8 mouse cellular contexts compared by ENCODE assay signal in the genomic region with DNA sequence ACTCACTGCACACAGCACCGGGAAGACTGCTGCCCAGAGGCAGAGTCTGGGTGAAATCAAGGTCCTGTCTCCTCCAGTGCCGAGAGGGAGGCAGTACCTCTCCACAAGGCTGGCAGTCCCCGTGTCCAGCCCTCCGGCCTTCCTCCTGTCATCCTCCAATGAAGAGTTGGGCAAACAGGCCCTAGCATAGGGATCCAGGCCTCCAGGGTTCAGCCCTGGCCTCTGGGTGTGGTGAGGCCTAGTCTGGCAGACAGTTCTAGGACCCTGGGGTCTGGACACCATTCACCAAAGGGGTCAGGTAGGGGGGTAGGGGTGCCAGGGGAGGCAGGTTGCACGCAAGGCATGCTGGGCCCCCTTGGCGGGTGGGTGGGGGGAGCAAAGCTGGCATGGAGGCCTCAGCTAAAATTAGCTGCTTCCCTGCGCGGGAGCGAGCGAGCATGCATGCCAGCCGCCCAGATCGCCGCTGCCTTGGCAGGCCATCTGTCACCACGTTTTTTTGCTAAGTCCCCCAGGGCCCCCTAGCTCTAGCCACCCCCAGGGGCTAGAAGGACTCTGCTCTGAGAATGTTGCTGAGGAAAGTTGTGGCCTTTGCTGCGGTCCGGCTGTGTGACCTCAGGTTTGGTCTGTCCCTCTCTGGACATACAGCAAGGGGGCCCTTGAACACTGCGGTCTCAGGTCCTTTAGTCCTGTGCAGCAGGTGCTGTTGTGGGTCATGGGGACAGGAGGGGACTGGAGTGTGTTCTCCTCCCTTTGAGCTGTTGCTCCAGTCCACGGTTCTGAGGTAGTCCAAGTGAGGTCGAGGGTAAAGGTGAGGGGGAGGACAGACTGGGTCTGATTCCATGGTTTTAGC. TPM values are rescaled to one million over a fixed set of nuclear protein-coding genes. Genes with fewer than 3 reads are reported as not detected.
DNase-seq lines count a peak whose midpoint lies in the region; ATAC-seq lines count a peak whose summit lies in the region.

No protein-coding gene starts in this region.

- peak overlapping the region; percentile 87 for H3K27ac ChIP-seq in hindbrain, embryonic 15.5 days (replicated peaks)
- peak overlapping the region; percentile 61; the same call in 1 of the 2 replicates for H3K27ac ChIP-seq in stomach, embryonic 15.5 days

- no peaks in the 10 kb centered on the region for H3K27me3 ChIP-seq in hindbrain, embryonic 15.5 days
- no peaks in the 10 kb centered on the region for H3K27me3 ChIP-seq in stomach, embryonic 15.5 days (replicated peaks)

- H3K36me3 ChIP-seq in hindbrain, embryonic 15.5 days = no peaks in the 10 kb centered on the region
- no peaks in the 10 kb centered on the region for H3K36me3 ChIP-seq in stomach, embryonic 15.5 days

- peaks cover 96% of the 10 kb centered on the region for H3K4me1 ChIP-seq in hindbrain, embryonic 15.5 days (replicated peaks)
- H3K4me1 ChIP-seq in stomach, embryonic 15.5 days = peaks cover 99% of the 10 kb centered on the region

- no peak overlapping the region for H3K4me3 ChIP-seq in hindbrain, embryonic 15.5 days
- no peak overlapping the region for H3K4me3 ChIP-seq in stomach, embryonic 15.5 days (replicated peaks)

- WGBS in hindbrain, embryonic 15.5 days = 40% methylated on average over 19 of the region's 19 CpGs
- WGBS in stomach, embryonic 15.5 days = 61% methylated on average over 19 of the region's 19 CpGs

- no peak overlapping the region for H3K9ac ChIP-seq in hindbrain, embryonic 15.5 days
- no peak overlapping the region for H3K9ac ChIP-seq in stomach, embryonic 15.5 days

- ATAC-seq in hindbrain, embryonic 15.5 days (ENCODE audit: low FRiP score, low read depth) = no peak
- ATAC-seq in stomach, embryonic 15.5 days (ENCODE audit: insufficient read depth, low FRiP score, low read depth) = no peak
- ATAC-seq in erythroid progenitor cell, adult 5-6 weeks (replicated peaks; ENCODE audit: low FRiP score, poor library complexity, severe bottlenecking) = no peak

- H3K4me2 ChIP-seq in hindbrain, embryonic 15.5 days = peak overlapping the region; percentile 11; the same call in 1 of the 2 replicates
- H3K4me2 ChIP-seq in stomach, embryonic 15.5 days = no peak overlapping the region

- no peaks in the 10 kb centered on the region for H3K9me3 ChIP-seq in hindbrain, embryonic 15.5 days
- no peaks in the 10 kb centered on the region for H3K9me3 ChIP-seq in stomach, embryonic 15.5 days

- peak; percentile 72 for DNase-seq in adrenal gland, postnatal 14 days
- no peak for DNase-seq in adrenal gland, postnatal 4 days (ENCODE audit: low spot score in 2 of 2)
- peak; percentile 67 to 70 for DNase-seq in right cerebral cortex, postnatal 10 days (ENCODE audit: low spot score in 2 of 2)
- no peak for DNase-seq in right cerebral cortex, postnatal 25 days
- DNase-seq in thymus, postnatal 25 days = no peak

RNA-seq across cellular contexts. Expression of a gene that starts 38.2 kb away (rescaled TPM):
- 65.0 and 71.9 TPM in 2 replicates for total RNA-seq in adrenal gland, postnatal 14 days (2021)
- total RNA-seq in adrenal gland, postnatal 4 days (2021) = 10 to 100 TPM; 92.5 to 98.7 TPM
- polyA plus RNA-seq in hindbrain, embryonic 15.5 days (2015; fragmentation: Nextera tagmentation; extraction: Ambion mirVana) = 11.8 and 13.9 TPM in 2 replicates
- 8.2 and 9.3 TPM in 2 replicates for polyA plus RNA-seq in stomach, embryonic 15.5 days (2015; fragmentation: Nextera tagmentation; extraction: Ambion mirVana)
- 2.9 TPM in 2 replicates for total RNA-seq in erythroid progenitor cell, adult 5-6 weeks (2015; ENCODE audit: low replicate concordance)
- total RNA-seq in erythroid progenitor cell, adult 5-6 weeks (2017; ENCODE audit: low replicate concordance) = 0.26 TPM in 1 of 2 replicates, not detected in the other

Comparison
In these comparisons a context has a peak if more than half of its experiments do, and no peak if none do; other contexts are left out.
1. DNase-seq: peak in adrenal gland, postnatal 14 days (single experiment) and right cerebral cortex, postnatal 10 days (2 of 2); none in adrenal gland, postnatal 4 days (0 of 2), right cerebral cortex, postnatal 25 days (single experiment) and thymus, postnatal 25 days (single experiment).
2. RNA of a gene that starts 38.2 kb away (total RNA-seq): 92.5 to 98.7 TPM in adrenal gland, postnatal 4 days and 65.0 to 71.9 TPM in adrenal gland, postnatal 14 days; 0.26 to 2.9 TPM in erythroid progenitor cell, adult 5-6 weeks; every median in the first group is over 10 times any median in the second.